Comparison of ENCODE assay signal across 34 mouse cellular contexts in the genomic region with DNA sequence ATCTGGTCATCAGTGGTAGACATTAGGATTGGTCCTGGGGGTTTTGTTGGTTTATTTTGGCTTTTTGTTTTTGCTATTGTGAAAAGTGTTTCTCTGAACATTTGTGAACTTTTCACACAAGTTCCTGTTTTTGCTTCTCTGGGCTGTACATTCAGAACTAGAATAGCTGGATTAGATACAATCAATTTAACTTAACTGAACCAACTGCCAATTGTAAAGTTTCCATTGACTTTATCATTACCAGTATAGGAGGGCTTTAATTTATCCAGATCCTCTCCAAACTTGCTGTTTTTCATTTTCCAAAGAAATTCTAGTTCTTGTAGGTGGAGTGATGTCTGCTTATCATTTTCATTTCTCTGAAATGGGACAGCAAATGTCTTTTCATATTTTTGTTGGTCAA. TPM values are rescaled to one million over a fixed set of nuclear protein-coding genes. Genes with fewer than 3 reads are reported as not detected.
"Had no signal": no experiment of that assay in that cellular context is flagged by ENCODE, and none has a peak within 500 bp of the region (broad histone marks: within the 10 kb centered on the region; RNA-seq: fewer than 3 reads in every experiment).

No protein-coding gene starts in this region.

- DNase-seq: cerebellum, adult 9-10 months; cerebellum, adult 9-11 months; cerebellum, postnatal 10 days; cerebellum, postnatal 14 days; cerebellum, postnatal 25 days; cerebellum, postnatal 36 days; embryo, embryonic 11 days; forebrain, postnatal 0 days; gastrocnemius, adult 2 months; gastrocnemius, postnatal 10 days; gastrocnemius, postnatal 14 days; gastrocnemius, postnatal 25 days; gastrocnemius, postnatal 36 days; heart, adult 11 months; heart, adult 18-20 months; heart, adult 2 months had no signal

- H3K27ac ChIP-seq: embryonic facial prominence, embryonic 10.5 days; embryonic facial prominence, embryonic 12.5 days; embryonic facial prominence, embryonic 13.5 days; embryonic facial prominence, embryonic 15.5 days; forebrain, embryonic 10.5 days; forebrain, embryonic 12.5 days; forebrain, embryonic 13.5 days; forebrain, embryonic 15.5 days; gastrocnemius, adult 2 months; heart, adult 2 months had no signal

- ATAC-seq: forebrain, embryonic 13.5 days; forebrain, embryonic 14.5 days; forebrain, embryonic 15.5 days; forebrain, embryonic 16.5 days; forebrain, postnatal 0 days had no signal

- H3K9ac ChIP-seq: embryonic facial prominence, embryonic 12.5 days; embryonic facial prominence, embryonic 13.5 days; embryonic facial prominence, embryonic 15.5 days; forebrain, embryonic 12.5 days; forebrain, embryonic 13.5 days; forebrain, embryonic 15.5 days; forebrain, postnatal 0 days had no signal

- H3K27me3 ChIP-seq: embryonic facial prominence, embryonic 12.5 days; embryonic facial prominence, embryonic 13.5 days; embryonic facial prominence, embryonic 15.5 days; forebrain, embryonic 12.5 days; forebrain, embryonic 13.5 days; forebrain, embryonic 15.5 days had no signal

- H3K4me2 ChIP-seq: embryonic facial prominence, embryonic 12.5 days; embryonic facial prominence, embryonic 13.5 days; embryonic facial prominence, embryonic 15.5 days; forebrain, embryonic 12.5 days; forebrain, embryonic 13.5 days; forebrain, embryonic 15.5 days had no signal

- H3K9me3 ChIP-seq: embryonic facial prominence, embryonic 10.5 days; embryonic facial prominence, embryonic 12.5 days; embryonic facial prominence, embryonic 13.5 days; embryonic facial prominence, embryonic 15.5 days; forebrain, embryonic 10.5 days; forebrain, embryonic 12.5 days; forebrain, embryonic 13.5 days; forebrain, embryonic 15.5 days had no signal

- H3K36me3 ChIP-seq: embryonic facial prominence, embryonic 10.5 days; embryonic facial prominence, embryonic 12.5 days; embryonic facial prominence, embryonic 13.5 days; embryonic facial prominence, embryonic 15.5 days; forebrain, embryonic 10.5 days; forebrain, embryonic 12.5 days; forebrain, embryonic 15.5 days had no signal

- H3K4me3 ChIP-seq: embryonic facial prominence, embryonic 10.5 days; embryonic facial prominence, embryonic 12.5 days; embryonic facial prominence, embryonic 13.5 days; embryonic facial prominence, embryonic 15.5 days; erythroblast, embryonic 14.5 days; forebrain, embryonic 10.5 days; forebrain, embryonic 12.5 days; forebrain, embryonic 13.5 days; forebrain, embryonic 15.5 days; gastrocnemius, adult 2 months; heart, adult 2 months had no signal

- H3K4me1 ChIP-seq: embryonic facial prominence, embryonic 15.5 days; forebrain, embryonic 12.5 days; forebrain, embryonic 13.5 days; forebrain, embryonic 15.5 days had no signal

RNA-seq across cellular contexts. Expression of gene Ripply2, which starts 25.5 kb away (rescaled TPM):
- total RNA-seq: common myeloid progenitor, adult 5-6 weeks; gastrocnemius, adult 18-20 months; gastrocnemius, adult 2 months; gastrocnemius, adult 8-10 months; gastrocnemius, postnatal 10 days; gastrocnemius, postnatal 14 days; gastrocnemius, postnatal 25 days; gastrocnemius, postnatal 36 days; gastrocnemius, postnatal 4 days; granulocyte monocyte progenitor cell, adult 5-6 weeks; heart, adult 18-20 months; heart, adult 2 months; heart, adult 8-10 months had no signal
- polyA plus RNA-seq: embryonic facial prominence, embryonic 10.5 days; embryonic facial prominence, embryonic 12.5 days; embryonic facial prominence, embryonic 13.5 days; embryonic facial prominence, embryonic 15.5 days; erythroblast, embryonic 14.5 days; gonadal fat pad, adult 2 months; heart, adult 2 months had no signal
